Mouse (Mus musculus) A20 (cell line): ENCODE results near the gene Calm3.
A peak's percentile ranks its signal among the peaks of the same experiment; 100 is the strongest.

Source experiments
- DNase-seq: peaks from one replicate; pipeline ENCODE4 v3.0.0-alpha.2; 2011; ENCODE audit warnings: low read depth, low spot score

Calm3 gene

GRCm38 (mm10) chr7:16891641-16892351 lies 32.1 kb downstream of the Calm3 start, which contains the start of gene Gng8:
Gene Gng8, plus strand, starts transcription at chr7:16891786.
- DNase-seq, result peak; percentile 90

- DNase-seq, result no peak
These were observed 33.0 kb downstream of the Calm3 start for GRCm38 (mm10) chr7:16890944-16891343.

- no peak for DNase-seq
These were observed 33.4 kb downstream of the Calm3 start for GRCm38 (mm10) chr7:16890536-16890935.

- no peak for DNase-seq
These were observed 38.0 kb downstream of the Calm3 start for GRCm38 (mm10) chr7:16885905-16886304.

- no peak for DNase-seq
These were observed 38.6 kb downstream of the Calm3 start for GRCm38 (mm10) chr7:16885271-16885776.

- no peak for DNase-seq
These were observed 39.6 kb downstream of the Calm3 start for GRCm38 (mm10) chr7:16884334-16884733.

- no peak for DNase-seq
These were observed 40.8 kb downstream of the Calm3 start for GRCm38 (mm10) chr7:16883162-16883561.

GRCm38 (mm10) chr7:16880615-16881014 lies 43.3 kb downstream of the Calm3 start:
- DNase-seq, result no peak

GRCm38 (mm10) chr7:16879796-16880547 lies 43.9 kb downstream of the Calm3 start:
- DNase-seq, result no peak

- DNase-seq, result peak; percentile 22
These were observed 46.2 kb downstream of the Calm3 start for GRCm38 (mm10) chr7:16877717-16878116.

- DNase-seq, result no peak
These were observed 47.3 kb downstream of the Calm3 start for GRCm38 (mm10) chr7:16876608-16877007.

GRCm38 (mm10) chr7:16876006-16876405 lies 47.9 kb downstream of the Calm3 start:
- no peak for DNase-seq

- DNase-seq, result no peak
These were observed 48.6 kb downstream of the Calm3 start for GRCm38 (mm10) chr7:16875326-16875725.

- no peak for DNase-seq
These were observed 48.8 kb downstream of the Calm3 start, which contains the start of gene Dact3 for GRCm38 (mm10) chr7:16875310-16875325. Gene Dact3, plus strand, starts transcription at chr7:16875317.

- peak; percentile 100 for DNase-seq
These were observed 49.1 kb downstream of the Calm3 start for GRCm38 (mm10) chr7:16874756-16875309.

- DNase-seq, result peak; percentile 86
These were observed 49.7 kb downstream of the Calm3 start for GRCm38 (mm10) chr7:16874190-16874589.

- DNase-seq, result no peak
These were observed 50.5 kb downstream of the Calm3 start for GRCm38 (mm10) chr7:16873392-16873791.

- DNase-seq, result no peak
These were observed 51.4 kb downstream of the Calm3 start for GRCm38 (mm10) chr7:16872478-16872877.

- no peak for DNase-seq
These were observed 52.3 kb downstream of the Calm3 start for GRCm38 (mm10) chr7:16871600-16871999.

GRCm38 (mm10) chr7:16869497-16869896 lies 54.4 kb downstream of the Calm3 start:
- DNase-seq, result no peak

- no peak for DNase-seq
These were observed 56.4 kb downstream of the Calm3 start for GRCm38 (mm10) chr7:16867488-16867887.
